Mouse (Mus musculus): ENCODE data around the gene Atg4a.

GRCm38 (mm10) chrX:140997912-140998545 is 41.3 kb downstream of the Atg4a start:
- TF ChIP-seq CTCF (IDR thresholded peaks at IDR 0.05; ENCODE audit: low read depth) (no peak), EP300 (IDR thresholded peaks at IDR 0.05; ENCODE audit: low read depth) (no peak)
